Comparison of ENCODE assay signal across 12 mouse cellular contexts in genomic region chr15:77694687-77695295, GRCm38 (mm10). TPM values are rescaled to one million over a fixed set of nuclear protein-coding genes. Genes with fewer than 3 reads are reported as not detected.
DNase-seq lines count a peak whose midpoint lies in the region; ATAC-seq and TF ChIP-seq lines count a peak whose summit lies in the region.
"Not testable (repeated sequence)": the region's sequence is repeated elsewhere in the genome, so short reads cannot be mapped to it uniquely, and the experiment has no call there.
"Had no signal": no experiment of that assay in that cellular context is flagged by ENCODE, and none has a peak within 500 bp of the region (broad histone marks: within the 10 kb centered on the region; RNA-seq: fewer than 3 reads in every experiment).

No protein-coding gene starts in this region.

- DNase-seq in adrenal gland, postnatal 14 days = peak; percentile 51
- DNase-seq in embryo, embryonic 11 days = peak; percentile 9
- peak; percentile 3 to 5 for DNase-seq in heart, postnatal 36 days
- peak; percentile 4 for DNase-seq in layer of hippocampus, adult 11-12 months (ENCODE audit: low spot score)
- DNase-seq in spleen, adult 2 months (ENCODE audit: low read depth in 1 of 2, low spot score in 2 of 2) = peak; percentile 13 to 29
- DNase-seq in urinary bladder, postnatal 36 days (ENCODE audit: low spot score in 2 of 2) = peak; percentile 7 to 8

- not testable (repeated sequence) for TF ChIP-seq EP300 in ES-Bruce4 (IDR thresholded peaks at IDR 0.05; ENCODE audit: insufficient read depth, low read depth, low read length)

- not testable (repeated sequence) for H3K4me1 ChIP-seq in ES-Bruce4 (ENCODE audit: control insufficient read depth, insufficient read depth, low read length); spleen, adult 2 months (ENCODE audit: control insufficient read depth, insufficient read depth, insufficient read length)

- intact Hi-C loops in heart, postnatal 36 days (cut with DNase I) = not testable (repeated sequence)

- not testable (repeated sequence) for H3K36me3 ChIP-seq in ES-Bruce4 (ENCODE audit: control insufficient read depth, insufficient read depth, low read length, poor library complexity, severe bottlenecking); spleen, adult 2 months (ENCODE audit: control insufficient read depth, insufficient read depth, low read length)

- TF ChIP-seq CTCF in ES-Bruce4 (IDR thresholded peaks at IDR 0.05; ENCODE audit: low read depth, low read length) = peak; percentile 51
- TF ChIP-seq CTCF in spleen, adult 2 months (IDR thresholded peaks at IDR 0.05; ENCODE audit: extremely low read depth, insufficient read depth, insufficient read length, insufficient replicate concordance) = peak; percentile 24; the same call in 1 of the 2 replicates

- H3K9me3 ChIP-seq in ES-Bruce4 (replicated peaks; ENCODE audit: control insufficient read depth, insufficient read depth, low read length, poor library complexity, severe bottlenecking) = not testable (repeated sequence)

- not testable (repeated sequence) for H3K9ac ChIP-seq in ES-Bruce4 (ENCODE audit: low read depth, poor library complexity, severe bottlenecking)

- 28% methylated on average over 11 of the region's 15 CpGs for WGBS in spleen, adult 2 months

- H3K27me3 ChIP-seq in ES-Bruce4 (ENCODE audit: control insufficient read depth, insufficient read depth, low read length, poor library complexity, severe bottlenecking); spleen, adult 2 months (ENCODE audit: control insufficient read depth, insufficient read depth, low read length): not testable (repeated sequence)

- not testable (repeated sequence) for H3K27ac ChIP-seq in ES-Bruce4 (ENCODE audit: insufficient read depth, low read length); spleen, adult 2 months (ENCODE audit: insufficient read depth, low read length)

- 0 out of 2 replicates have a peak, but pooled peaks have one; percentile 60 for ATAC-seq in megakaryocyte progenitor cell, adult 5-6 weeks (replicated peaks; ENCODE audit: poor library complexity)

- TF ChIP-seq POLR2A in ES-Bruce4 (IDR thresholded peaks at IDR 0.05; ENCODE audit: insufficient read depth, low read length); spleen, adult 2 months (IDR thresholded peaks at IDR 0.05; ENCODE audit: low read depth, low read length): not testable (repeated sequence)

- H3K4me3 ChIP-seq in ES-Bruce4 (ENCODE audit: low read depth, low read length); spleen, adult 2 months (ENCODE audit: extremely low read depth, insufficient read depth, insufficient read length): not testable (repeated sequence)

RNA-seq across cellular contexts. Expression of gene Apol7e, which starts 3.9 kb away (rescaled TPM):
- 0.54 TPM in 1 of 2 replicates, not detected in the other for polyA plus RNA-seq in ES-Bruce4 (2011; ENCODE audit: insufficient read depth, insufficient read length, low read depth, missing spikeins)
- 1.3 TPM in 1 of 2 replicates, not detected in the other for total RNA-seq in adrenal gland, postnatal 14 days (2021)
- not detected for total RNA-seq in heart, postnatal 36 days (2021)
- total RNA-seq in megakaryocyte progenitor cell, adult 5-6 weeks (2015) = 0.94 TPM in 1 of 2 replicates, not detected in the other
- 0.07 TPM in 1 of 2 replicates, not detected in the other for total RNA-seq in megakaryocyte progenitor cell, adult 5-6 weeks (2017)
- 9.8 and 10.6 TPM in 2 replicates for polyA plus RNA-seq in spleen, adult 2 months (2012; rRNA removed)
- polyA plus RNA-seq: forebrain, embryonic 15.5 days; kidney, embryonic 14.5 days; limb, embryonic 12.5 days; midbrain, embryonic 13.5 days had no signal

RNA-seq across cellular contexts. Expression of gene Apol9b, which starts 34.0 kb away (rescaled TPM):
- not detected in 2 replicates for polyA plus RNA-seq in ES-Bruce4 (2011; ENCODE audit: insufficient read depth, insufficient read length, low read depth, missing spikeins)
- 0.33 and 0.71 TPM in 2 replicates for total RNA-seq in adrenal gland, postnatal 14 days (2021)
- total RNA-seq in heart, postnatal 36 days (2021) = under 1 TPM; 0.46 to 0.61 TPM
- total RNA-seq in megakaryocyte progenitor cell, adult 5-6 weeks (2015) = not detected in 2 replicates
- not detected in 2 replicates for total RNA-seq in megakaryocyte progenitor cell, adult 5-6 weeks (2017)
- 1.4 and 2.7 TPM in 2 replicates for polyA plus RNA-seq in spleen, adult 2 months (2012; rRNA removed)
- polyA plus RNA-seq: forebrain, embryonic 15.5 days; kidney, embryonic 14.5 days; limb, embryonic 12.5 days; midbrain, embryonic 13.5 days had no signal

RNA-seq across cellular contexts. Expression of gene Apol11b, which starts 51.7 kb away (rescaled TPM):
- not detected in 2 replicates for polyA plus RNA-seq in ES-Bruce4 (2011; ENCODE audit: insufficient read depth, insufficient read length, low read depth, missing spikeins)
- 1.5 and 1.6 TPM in 2 replicates for total RNA-seq in adrenal gland, postnatal 14 days (2021)
- total RNA-seq in heart, postnatal 36 days (2021) = 1 to 10 TPM; 1.8 to 2.6 TPM
- not detected in 2 replicates for total RNA-seq in megakaryocyte progenitor cell, adult 5-6 weeks (2015)
- total RNA-seq in megakaryocyte progenitor cell, adult 5-6 weeks (2017) = not detected in 2 replicates
- 4.4 and 16.3 TPM in 2 replicates for polyA plus RNA-seq in spleen, adult 2 months (2012; rRNA removed)
- polyA plus RNA-seq: kidney, embryonic 14.5 days; limb, embryonic 12.5 days; midbrain, embryonic 13.5 days had no signal
